Mouse (Mus musculus): ENCODE results near the gene Coq2. TPM values are rescaled to one million over a fixed set of nuclear protein-coding genes. Genes with fewer than 3 reads are reported as not detected.

Coq2 gene
- total and polyA plus RNA-seq, 3 experiments = 35.4 to 56.1 TPM; not detected in 1

DNA sequence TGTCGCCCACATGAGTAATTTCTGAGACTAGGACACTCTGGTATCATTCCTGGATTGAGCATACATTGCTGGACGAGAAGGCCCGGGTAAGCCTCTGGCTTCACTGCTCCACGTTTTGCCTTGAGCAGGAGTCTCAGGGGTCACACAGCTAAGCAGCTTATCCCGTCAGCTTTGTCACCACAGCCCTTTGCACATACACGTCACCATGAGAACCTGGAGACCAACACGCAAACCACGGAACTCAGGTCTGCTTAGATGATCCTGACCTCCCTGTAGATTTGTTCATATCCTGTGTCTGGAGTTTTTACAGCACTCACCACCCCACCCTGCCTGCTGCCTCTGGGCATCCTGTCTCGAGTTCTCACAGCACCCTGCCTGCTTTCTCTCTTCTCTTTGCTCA lies 54.0 kb downstream of the Coq2 start:
- Histone ChIP-seq H3K27ac (ENCODE audit: control insufficient read depth, low read depth, low read length) (no peak overlapping the region), H3K9me3 (replicated peaks; ENCODE audit: insufficient read depth, low read length) (no peaks in the 10 kb centered on the region), H3K9ac (ENCODE audit: control insufficient read depth, low read depth, low read length, poor library complexity, severe bottlenecking) (no peak overlapping the region), H3K27me3 (ENCODE audit: control insufficient read depth in 1 of 2, insufficient read depth in 2 of 2, low read length in 2 of 2) (peaks cover 0 to 2% of the 10 kb centered on the region in 2 experiments; a peak in 1 of 4 replicates), H3K4me3 (ENCODE audit: control insufficient read depth in 1 of 2, insufficient read depth in 1 of 2, low read depth in 2 of 2, low read length in 2 of 2) (no peak overlapping the region), H3K36me3 (ENCODE audit: control insufficient read depth in 1 of 2, insufficient read depth in 2 of 2, low read length in 2 of 2) (peaks cover 0 to 7% of the 10 kb centered on the region in 2 experiments; a peak in 2 of 4 replicates), H3K4me1 (ENCODE audit: control insufficient read depth in 1 of 2, insufficient read depth in 2 of 2, low read length in 2 of 2) (peaks cover 0 to 12% of the 10 kb centered on the region in 2 experiments; a peak in 2 of 4 replicates), H3K79me2 (ENCODE audit: control insufficient read depth, insufficient read depth, low read length, poor library complexity) (no peaks in the 10 kb centered on the region)
- no peak for DNase-seq (ENCODE audit: low read depth, low spot score)
- no peak for TF ChIP-seq MAX (IDR thresholded peaks at IDR 0.05; ENCODE audit: low read length)

GRCm38 (mm10) chr5:100619586-100620275 lies 55.2 kb downstream of the Coq2 start:
- no peak for DNase-seq (ENCODE audit: low read depth, low spot score)
- H3K79me2 ChIP-seq (ENCODE audit: control insufficient read depth, insufficient read depth, low read length, poor library complexity) = no peaks in the 10 kb centered on the region
- no peak overlapping the region for H3K9ac ChIP-seq (ENCODE audit: control insufficient read depth, low read depth, low read length, poor library complexity, severe bottlenecking)
- no peaks in the 10 kb centered on the region for H3K9me3 ChIP-seq (replicated peaks; ENCODE audit: insufficient read depth, low read length)
- no peaks in the 10 kb centered on the region for H3K36me3 ChIP-seq (ENCODE audit: control insufficient read depth in 1 of 2, insufficient read depth in 2 of 2, low read length in 2 of 2)
- peaks cover 0 to 2% of the 10 kb centered on the region in 2 experiments; a peak in 1 of 4 replicates for H3K4me1 ChIP-seq (ENCODE audit: control insufficient read depth in 1 of 2, insufficient read depth in 2 of 2, low read length in 2 of 2)
- no peak overlapping the region for H3K27ac ChIP-seq (ENCODE audit: control insufficient read depth, low read depth, low read length)
- no peak for TF ChIP-seq GABPA (IDR thresholded peaks at IDR 0.05; ENCODE audit: low read depth, low read length)
- no peak for TF ChIP-seq E2F4 (IDR thresholded peaks at IDR 0.05; ENCODE audit: borderline replicate concordance, low read depth, low read length)
- TF ChIP-seq MEF2A (IDR thresholded peaks at IDR 0.05; ENCODE audit: extremely low read depth, insufficient replicate concordance, low read depth, low read length, poor library complexity, severe bottlenecking) = no peak
- no peak for TF ChIP-seq SIN3A (IDR thresholded peaks at IDR 0.05; ENCODE audit: low read length)
- no peak for TF ChIP-seq MYC (IDR thresholded peaks at IDR 0.05; ENCODE audit: low read depth, low read length)
- no peak for TF ChIP-seq POLR2AphosphoS5 (IDR thresholded peaks at IDR 0.05; ENCODE audit: borderline replicate concordance, low read depth, low read length)
- TF ChIP-seq GATA1 (IDR thresholded peaks at IDR 0.05; ENCODE audit: low read depth, low read length) = no peak
- no peak for TF ChIP-seq ZNF384 (IDR thresholded peaks at IDR 0.05; ENCODE audit: low read depth, low read length)
- TF ChIP-seq EP300 (IDR thresholded peaks at IDR 0.05; ENCODE audit: low read depth in 1 of 2, low read length in 2 of 2) = no peak
- no peak for TF ChIP-seq ZKSCAN1 (IDR thresholded peaks at IDR 0.05; ENCODE audit: low read depth, low read length)
- no peak for TF ChIP-seq TAL1 (IDR thresholded peaks at IDR 0.05; ENCODE audit: low read length)
- no peak for TF ChIP-seq ZC3H11A (IDR thresholded peaks at IDR 0.05; ENCODE audit: low read depth, low read length)
- no peak for TF ChIP-seq MXI1 (IDR thresholded peaks at IDR 0.05; ENCODE audit: low read depth, low read length)
- no peak for TF ChIP-seq BHLHE40 (IDR thresholded peaks at IDR 0.05; ENCODE audit: borderline replicate concordance, low read depth, low read length)
- TF ChIP-seq CTCF (IDR thresholded peaks at IDR 0.05 in 2 of 3, conservative IDR thresholded peaks at IDR 0.05 in 1 of 3; ENCODE audit: control insufficient read depth in 1 of 3, insufficient read depth in 1 of 3, low read depth in 2 of 3, low read length in 3 of 3, poor library complexity in 1 of 3, severe bottlenecking in 1 of 3) = no peak
- no peak for TF ChIP-seq RCOR1 (IDR thresholded peaks at IDR 0.05; ENCODE audit: low read depth, low read length)
- TF ChIP-seq JUND (IDR thresholded peaks at IDR 0.05; ENCODE audit: low read depth, low read length) = no peak
- no peak overlapping the region for H3K4me3 ChIP-seq (ENCODE audit: control insufficient read depth in 1 of 2, insufficient read depth in 1 of 2, low read depth in 2 of 2, low read length in 2 of 2)
- H3K27me3 ChIP-seq (ENCODE audit: control insufficient read depth in 1 of 2, insufficient read depth in 2 of 2, low read length in 2 of 2) = peaks cover 0 to 2% of the 10 kb centered on the region in 2 experiments; a peak in 1 of 4 replicates
